Mouse (Mus musculus) spleen, adult 2 months (tissue): ENCODE results near the gene Prr14l.

Source experiments
- CTCF ChIP-seq: fragments of 200-500 bp; IDR thresholded peaks from 2 replicates; pipeline ENCODE4 v1.5.1; 2011; ENCODE audit warnings: mild to moderate bottlenecking, inconsistent platforms; ENCODE audit not compliant: insufficient read depth, insufficient read length, insufficient replicate concordance; ENCODE audit errors: extremely low read depth
- POLR2A ChIP-seq: fragments of 200-500 bp; IDR thresholded peaks from 2 replicates; pipeline ENCODE4 v1.6.1; 2011; ENCODE audit warnings: low read depth, low read length, inconsistent platforms

GRCm38 (mm10) chr5:32756141-32756540 lies 97.9 kb downstream of the Prr14l start:
- no peak for TF ChIP-seq CTCF
- no peak for TF ChIP-seq POLR2A
